Mouse (Mus musculus) heart, embryonic 15.5 days (tissue): ENCODE results near the gene Gm45208. TPM values are rescaled to one million over a fixed set of nuclear protein-coding genes. Genes with fewer than 3 reads are reported as not detected.

Experiments used
- ATAC-seq: fragments of 200-750 bp; cut with Nextera tagmentation; replicated peaks from 2 replicates; pipeline ENCODE4 v1.8.0; 2017; ENCODE audit warnings: low read depth, moderate TSS enrichment; ENCODE audit not compliant: insufficient number of reproducible peaks, insufficient read depth, low FRiP score
- H3K27ac ChIP-seq: fragments of 300-500 bp; sonication (generic); 2 replicates; pipeline ENCODE4 v1.5.1; 2015; ENCODE audit warnings: mild to moderate bottlenecking, inconsistent platforms
- H3K27me3 ChIP-seq: fragments of 300-500 bp; sonication (generic); 2 replicates; pipeline ENCODE4 v1.6.1; 2015; ENCODE audit warnings: inconsistent platforms
- H3K36me3 ChIP-seq: fragments of 300-500 bp; sonication (generic); 2 replicates; pipeline ENCODE4 v1.6.1; 2015; ENCODE audit warnings: mild to moderate bottlenecking, inconsistent platforms
- H3K4me1 ChIP-seq: fragments of 300-500 bp; sonication (generic); replicated peaks from 2 replicates; pipeline ENCODE4 v1.6.1; 2015; ENCODE audit warnings: inconsistent platforms
- H3K4me2 ChIP-seq: fragments of 300-500 bp; sonication (generic); 2 replicates; pipeline ENCODE4 v1.6.1; 2015; ENCODE audit warnings: inconsistent platforms, mild to moderate bottlenecking, moderate library complexity
- H3K4me3 ChIP-seq: fragments of 300-500 bp; sonication (generic); 2 replicates; pipeline ENCODE4 v1.5.1; 2015; ENCODE audit warnings: mild to moderate bottlenecking, inconsistent platforms
- H3K9ac ChIP-seq: fragments of 300-500 bp; sonication (generic); 2 replicates; pipeline ENCODE4 v1.6.1; 2015; ENCODE audit warnings: mild to moderate bottlenecking, inconsistent platforms
- H3K9me3 ChIP-seq: fragments of 300-500 bp; sonication (generic); replicated peaks from 2 replicates; pipeline ENCODE4 v1.6.1; 2016; ENCODE audit warnings: inconsistent platforms
- WGBS: fragments of 180-500 bp; shearing (Covaris S2); methylation state at CpG from one replicate; pipeline ENCODE4 v1.1.7; 2015; ENCODE audit warnings: mixed read lengths; 5-methylcytosine and 5-hydroxymethylcytosine counted together
- polyA plus RNA-seq: library from polyadenylated mRNA; unstranded; fragments of >200 nt; fragmentation: Nextera tagmentation; extraction: Ambion mirVana; gene quantifications from 2 replicates; pipeline ENCODE4 v1.2.1, GENCODE M21; 2015

Gm45208 gene
- polyA plus RNA-seq, 1 experiment from 2014 or later = not detected

- 44% methylated on average over 8 of the region's 8 CpGs for WGBS
- Histone ChIP-seq H3K27me3 (no peaks in the 10 kb centered on the region), H3K9me3 (no peaks in the 10 kb centered on the region), H3K36me3 (no peaks in the 10 kb centered on the region), H3K4me1 (no peaks in the 10 kb centered on the region), H3K4me3 (no peak overlapping the region), H3K27ac (no peak overlapping the region), H3K4me2 (no peak overlapping the region), H3K9ac (no peak overlapping the region)
- ATAC-seq = 0 out of 2 replicates have a peak, but pooled peaks have one; percentile 27
Observed at GRCm38 (mm10) chrX:7776329-7777082, 54.5 kb downstream of the Gm45208 start.

DNA sequence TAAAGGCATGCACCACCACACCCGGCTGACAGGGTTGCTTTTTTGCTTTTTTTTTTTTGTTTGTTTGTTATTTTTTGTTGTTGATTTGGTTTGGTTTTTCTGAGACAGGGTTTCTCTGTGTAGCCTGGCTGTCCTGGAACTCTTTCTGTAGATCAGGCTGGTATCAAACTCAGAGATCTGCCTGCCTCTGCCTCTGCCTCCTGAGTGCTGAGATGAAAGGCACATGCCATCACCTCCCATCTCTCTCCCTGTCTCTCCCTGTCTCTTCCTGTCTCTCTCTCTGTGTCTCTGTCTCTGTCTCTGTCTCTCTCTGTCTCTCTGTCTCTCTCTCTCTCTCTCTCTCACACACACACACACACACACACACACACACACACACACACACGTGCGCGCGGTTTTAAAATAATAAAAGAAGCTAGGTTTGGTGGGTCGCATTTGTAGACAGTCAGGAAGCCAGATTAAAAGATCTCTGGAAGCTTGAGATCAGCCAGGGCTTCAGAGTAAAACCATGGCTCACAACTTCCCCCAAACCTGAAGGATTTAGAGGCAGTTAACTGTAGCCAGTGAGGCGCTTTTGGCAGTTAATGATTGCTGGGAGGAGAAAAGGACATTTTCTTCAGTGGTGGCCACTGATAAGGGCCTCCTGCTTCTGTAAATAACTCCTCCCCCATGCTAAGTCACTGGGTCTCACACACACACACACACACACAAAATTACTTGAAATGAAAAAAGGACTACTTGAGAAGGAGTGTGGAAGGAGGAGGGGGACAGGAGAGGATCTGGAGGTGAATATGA, 56.6 kb downstream of the Gm45208 start:
- H3K4me1 ChIP-seq = no peaks in the 10 kb centered on the region
- H3K4me2 ChIP-seq = no peak overlapping the region
- no peaks in the 10 kb centered on the region for H3K27me3 ChIP-seq
- no peak overlapping the region for H3K9ac ChIP-seq
- no peak overlapping the region for H3K27ac ChIP-seq
- H3K36me3 ChIP-seq = no peaks in the 10 kb centered on the region
- no peak for ATAC-seq
- H3K4me3 ChIP-seq = no peak overlapping the region
- WGBS = 66% methylated on average over 7 of the region's 7 CpGs
- H3K9me3 ChIP-seq = no peaks in the 10 kb centered on the region

DNA sequence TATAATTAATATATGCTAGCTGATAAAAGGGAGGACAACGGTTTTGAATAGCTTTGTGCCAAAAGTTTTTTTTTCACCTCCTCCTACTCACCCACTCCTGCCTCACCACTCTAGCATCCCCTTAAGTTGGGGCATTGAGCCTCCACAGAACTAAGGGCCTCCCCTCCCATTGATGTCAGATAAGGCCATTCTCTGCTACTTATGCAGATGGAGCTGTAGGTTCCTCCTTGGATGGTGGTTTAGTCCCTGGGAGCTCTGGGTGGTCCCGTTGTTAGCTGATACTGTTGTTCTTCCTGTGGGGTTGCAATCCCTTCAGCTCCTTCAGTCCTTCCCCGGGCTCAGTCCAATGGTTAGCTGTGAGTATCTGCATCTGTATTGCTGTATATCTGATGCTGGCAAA, 57.2 kb downstream of the Gm45208 start:
- WGBS = 20% methylated on average over 3 of the region's 3 CpGs
- Histone ChIP-seq H3K4me3 (no peak overlapping the region), H3K4me2 (no peak overlapping the region), H3K27me3 (no peaks in the 10 kb centered on the region), H3K9me3 (no peaks in the 10 kb centered on the region), H3K36me3 (no peaks in the 10 kb centered on the region), H3K27ac (no peak overlapping the region), H3K9ac (no peak overlapping the region), H3K4me1 (no peaks in the 10 kb centered on the region)
- ATAC-seq = no peak

Other genes starting within 250 kb of the Gm45208 start
- 0.18 TPM in 1 of 2 replicates, not detected in the other for gene Foxp3, start 148.6 kb upstream of the Gm45208 start, polyA plus RNA-seq
- 1.7 and 2.0 TPM in 2 replicates for gene Ppp1r3f, start 148.0 kb upstream of the Gm45208 start, polyA plus RNA-seq
- gene Ccdc22, start 116.7 kb upstream of the Gm45208 start, polyA plus RNA-seq = 16.4 and 21.4 TPM in 2 replicates
- gene Cacna1f, start 115.2 kb upstream of the Gm45208 start, polyA plus RNA-seq = not detected in 2 replicates
- 0.64 and 2.8 TPM in 2 replicates for gene Syp, start 83.8 kb upstream of the Gm45208 start, polyA plus RNA-seq
- 8.0 and 10.6 TPM in 2 replicates for gene Prickle3, start 65.0 kb upstream of the Gm45208 start, polyA plus RNA-seq
- 129 and 145 TPM in 2 replicates for gene Plp2, start 50.9 kb upstream of the Gm45208 start, polyA plus RNA-seq
- gene Magix, start 41.0 kb upstream of the Gm45208 start, polyA plus RNA-seq = 0.69 and 1.2 TPM in 2 replicates
- 27.0 and 28.2 TPM in 2 replicates for gene Gpkow, start 25.1 kb upstream of the Gm45208 start, polyA plus RNA-seq
- gene Wdr45, start 7.9 kb upstream of the Gm45208 start, polyA plus RNA-seq = 25.4 and 33.7 TPM in 2 replicates
- 30.5 and 39.4 TPM in 2 replicates for gene Praf2, start 6.2 kb downstream of the Gm45208 start, polyA plus RNA-seq
- gene Ccdc120, start 28.7 kb downstream of the Gm45208 start, polyA plus RNA-seq = 4.1 and 8.7 TPM in 2 replicates
- 16.6 and 21.7 TPM in 2 replicates for gene Tfe3, start 40.3 kb downstream of the Gm45208 start, polyA plus RNA-seq
- 25.9 and 31.1 TPM in 2 replicates for gene Gripap1, start 67.5 kb downstream of the Gm45208 start, polyA plus RNA-seq
- 0.69 and 1.0 TPM in 2 replicates for gene Kcnd1, start 100.0 kb downstream of the Gm45208 start, polyA plus RNA-seq
- gene Otud5, start 119.1 kb downstream of the Gm45208 start, polyA plus RNA-seq = 24.7 and 31.7 TPM in 2 replicates
- 4.5 and 6.3 TPM in 2 replicates for gene Pim2, start 156.0 kb downstream of the Gm45208 start, polyA plus RNA-seq
- 22.3 and 32.0 TPM in 2 replicates for gene Slc35a2, start 161.8 kb downstream of the Gm45208 start, polyA plus RNA-seq
- 72.8 and 77.9 TPM in 2 replicates for gene Pqbp1, start 177.0 kb downstream of the Gm45208 start, polyA plus RNA-seq
- 102 and 124 TPM in 2 replicates for gene Timm17b, start 177.1 kb downstream of the Gm45208 start, polyA plus RNA-seq
- gene Gm10491, start 185.6 kb downstream of the Gm45208 start, polyA plus RNA-seq = not detected in 2 replicates
- not detected in 2 replicates for gene Gm10490, start 187.3 kb downstream of the Gm45208 start, polyA plus RNA-seq
- gene Pcsk1n, start 197.6 kb downstream of the Gm45208 start, polyA plus RNA-seq = 0.39 and 3.3 TPM in 2 replicates
- not detected in 2 replicates for gene Eras, start 206.4 kb downstream of the Gm45208 start, polyA plus RNA-seq
- 21.4 and 28.6 TPM in 2 replicates for gene Hdac6, start 225.6 kb downstream of the Gm45208 start, polyA plus RNA-seq